Mouse (Mus musculus) limb, embryonic 10.5 days (tissue): Measurements from ENCODE around the gene Snrpf. TPM values are rescaled to one million over a fixed set of nuclear protein-coding genes. Genes with fewer than 3 reads are reported as not detected.
A peak's percentile ranks its signal among the peaks of the same experiment; 100 is the strongest.

Experiments
- DNase-seq: peaks from one replicate; pipeline ENCODE4 v3.0.0-alpha.2; 2017; ENCODE audit warnings: low spot score
- H3K27ac ChIP-seq: fragments of 300-500 bp; sonication (generic); 2 replicates; pipeline ENCODE4 v1.5.1; 2016; ENCODE audit warnings: mild to moderate bottlenecking
- H3K27me3 ChIP-seq: fragments of 300-500 bp; sonication (generic); 2 replicates; pipeline ENCODE4 v1.6.1; 2016; ENCODE audit warnings: low read depth, mild to moderate bottlenecking; ENCODE audit not compliant: poor library complexity, severe bottlenecking
- H3K36me3 ChIP-seq: fragments of 300-500 bp; sonication (generic); 2 replicates; pipeline ENCODE4 v1.6.1; 2016; ENCODE audit warnings: mild to moderate bottlenecking, moderate library complexity
- H3K4me1 ChIP-seq: fragments of 300-500 bp; sonication (generic); 2 replicates; pipeline ENCODE4 v1.6.1; 2016
- H3K4me3 ChIP-seq: fragments of 300-500 bp; sonication (generic); 2 replicates; pipeline ENCODE4 v1.5.1; 2016; ENCODE audit warnings: mild to moderate bottlenecking, moderate library complexity
- H3K9me3 ChIP-seq: fragments of 300-500 bp; sonication (generic); replicated peaks from 2 replicates; pipeline ENCODE4 v1.6.1; 2016; ENCODE audit warnings: mild to moderate bottlenecking
- WGBS: fragments of 180-500 bp; shearing (Covaris S2); methylation state at CpG from one replicate; pipeline ENCODE4 v1.1.7; 2016; 5-methylcytosine and 5-hydroxymethylcytosine counted together
- polyA plus RNA-seq: library from polyadenylated mRNA; unstranded; fragments of >200 nt; fragmentation: Nextera tagmentation; extraction: Ambion mirVana; gene quantifications from 2 replicates; pipeline ENCODE4 v1.2.1, GENCODE M21; 2016

Snrpf gene
- polyA plus RNA-seq, 1 experiment from 2014 or later = 192 TPM

DNA sequence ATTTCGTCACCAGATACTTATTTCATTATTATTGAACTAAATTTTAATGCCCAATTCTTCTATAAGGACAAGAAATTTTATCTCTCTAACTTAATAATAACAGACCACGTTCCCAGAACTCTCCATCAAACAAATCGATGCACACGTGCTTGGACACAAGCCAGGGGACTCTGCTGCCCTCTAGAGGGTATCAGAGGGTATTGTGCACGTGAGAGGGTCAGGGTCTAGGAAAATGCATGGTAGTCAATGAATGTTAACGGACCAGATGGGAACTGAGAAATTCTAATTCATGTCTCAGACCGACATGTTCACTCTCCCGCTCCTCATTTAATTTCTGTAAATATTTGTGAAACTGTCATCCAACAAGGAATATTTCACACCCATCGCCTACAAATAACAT lies 18.5 kb upstream of the Snrpf start:
- H3K27me3 ChIP-seq = no peaks in the 10 kb centered on the region

DNA sequence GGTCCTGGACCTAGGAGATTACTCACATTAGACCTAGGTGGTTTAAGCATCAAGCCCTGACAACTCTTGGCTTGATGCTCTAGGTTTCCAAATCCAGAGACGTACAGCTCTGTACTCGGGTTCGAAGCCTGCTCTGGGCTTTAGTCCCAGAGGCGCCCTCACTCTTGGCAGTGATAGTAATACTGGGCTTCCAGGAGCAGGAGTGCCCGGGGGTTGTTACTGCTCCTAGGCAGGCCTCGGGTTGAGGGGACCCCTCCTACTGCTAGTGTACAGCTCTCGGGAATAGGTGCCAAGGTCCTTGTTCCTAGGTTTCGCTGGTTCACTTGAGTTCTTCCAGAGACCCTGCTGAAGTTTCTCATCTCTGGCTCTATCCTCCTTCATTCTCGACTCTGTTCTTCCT lies 16.8 kb upstream of the Snrpf start:
- Histone ChIP-seq H3K27me3 (no peaks in the 10 kb centered on the region), H3K36me3 (no peaks in the 10 kb centered on the region), H3K9me3 (no peaks in the 10 kb centered on the region), H3K4me1 (no peaks in the 10 kb centered on the region), H3K4me3 (no peak overlapping the region), H3K27ac (no peak overlapping the region)
- WGBS = 92% methylated on average over 9 of the region's 9 CpGs
- DNase-seq = no peak

More for the DNA sequence above, 18.5 kb upstream of the Snrpf start:
- no peak overlapping the region for H3K4me3 ChIP-seq
- WGBS = 67% methylated on average over 9 of the region's 9 CpGs
- DNase-seq = no peak
- no peaks in the 10 kb centered on the region for H3K36me3 ChIP-seq
- H3K4me1 ChIP-seq = no peaks in the 10 kb centered on the region
- no peak overlapping the region for H3K27ac ChIP-seq
- H3K9me3 ChIP-seq = no peaks in the 10 kb centered on the region

DNA sequence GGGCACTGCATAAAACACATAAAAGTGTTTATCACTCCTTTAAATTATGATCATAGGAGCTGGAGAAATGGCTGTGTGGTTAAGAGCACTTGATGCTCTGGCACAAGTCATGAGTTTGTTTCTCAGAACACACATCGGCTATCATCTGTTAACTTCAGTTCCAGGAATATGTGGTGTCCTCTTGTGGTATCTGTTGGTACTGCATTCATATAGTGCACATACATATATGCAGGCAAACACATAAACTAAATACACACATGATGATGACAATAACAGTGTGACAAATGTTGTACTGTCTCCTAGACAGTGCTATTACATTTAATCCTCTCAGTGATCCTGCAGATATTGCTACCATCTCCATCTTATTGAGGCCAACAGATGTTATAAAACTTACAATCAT lies 13.8 kb upstream of the Snrpf start:
- H3K27ac ChIP-seq = no peak overlapping the region
- 98% methylated on average over 1 of the region's 1 CpGs for WGBS
- no peaks in the 10 kb centered on the region for H3K27me3 ChIP-seq
- no peak overlapping the region for H3K4me3 ChIP-seq
- H3K4me1 ChIP-seq = no peaks in the 10 kb centered on the region
- H3K9me3 ChIP-seq = no peaks in the 10 kb centered on the region
- no peak for DNase-seq
- H3K36me3 ChIP-seq = no peaks in the 10 kb centered on the region

- DNase-seq = no peak
- 89% methylated on average over 5 of the region's 5 CpGs for WGBS
- Histone ChIP-seq H3K4me1 (no peaks in the 10 kb centered on the region), H3K27ac (no peak overlapping the region), H3K27me3 (no peaks in the 10 kb centered on the region), H3K4me3 (no peak overlapping the region), H3K9me3 (no peaks in the 10 kb centered on the region), H3K36me3 (no peaks in the 10 kb centered on the region)
Measured at GRCm38 (mm10) chr10:93602309-93602708, 12.8 kb upstream of the Snrpf start.

- H3K27me3 ChIP-seq = peaks cover 7% of the 10 kb centered on the region; the same call in 1 of the 2 replicates
- DNase-seq = no peak
- no peaks in the 10 kb centered on the region for H3K36me3 ChIP-seq
- peaks cover 4% of the 10 kb centered on the region; the same call in 1 of the 2 replicates for H3K4me1 ChIP-seq
- no peak overlapping the region for H3K27ac ChIP-seq
- H3K4me3 ChIP-seq = no peak overlapping the region
- WGBS = 67% methylated on average over 3 of the region's 3 CpGs
- H3K9me3 ChIP-seq = no peaks in the 10 kb centered on the region
Measured at GRCm38 (mm10) chr10:93596641-93597040, 7.1 kb upstream of the Snrpf start.

DNA sequence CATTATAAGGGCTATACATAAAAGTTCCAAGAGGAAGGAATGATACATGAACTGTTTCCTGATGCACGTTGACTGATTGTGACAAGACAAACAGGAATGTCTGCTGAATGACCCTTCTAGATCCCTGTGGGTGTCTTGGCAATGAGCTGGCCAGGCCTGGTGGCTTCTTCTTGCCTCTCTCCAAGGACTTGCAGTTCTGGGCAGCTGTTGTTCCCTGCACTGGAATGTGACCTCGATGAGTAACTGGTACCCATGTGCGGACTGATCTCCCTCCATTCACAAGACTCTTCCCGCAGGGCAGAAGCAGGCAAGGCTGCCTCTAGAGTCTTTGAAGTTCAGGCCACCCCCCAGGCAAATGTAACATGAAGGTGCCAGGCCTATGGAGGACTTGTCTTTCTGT lies 6.3 kb upstream of the Snrpf start:
- no peak overlapping the region for H3K27ac ChIP-seq
- H3K9me3 ChIP-seq = no peaks in the 10 kb centered on the region
- H3K36me3 ChIP-seq = no peaks in the 10 kb centered on the region
- no peak overlapping the region for H3K4me3 ChIP-seq
- 58% methylated on average over 4 of the region's 4 CpGs for WGBS
- DNase-seq = no peak
- peaks cover 7% of the 10 kb centered on the region; the same call in 1 of the 2 replicates for H3K27me3 ChIP-seq
- peaks cover 4% of the 10 kb centered on the region; the same call in 1 of the 2 replicates for H3K4me1 ChIP-seq

DNA sequence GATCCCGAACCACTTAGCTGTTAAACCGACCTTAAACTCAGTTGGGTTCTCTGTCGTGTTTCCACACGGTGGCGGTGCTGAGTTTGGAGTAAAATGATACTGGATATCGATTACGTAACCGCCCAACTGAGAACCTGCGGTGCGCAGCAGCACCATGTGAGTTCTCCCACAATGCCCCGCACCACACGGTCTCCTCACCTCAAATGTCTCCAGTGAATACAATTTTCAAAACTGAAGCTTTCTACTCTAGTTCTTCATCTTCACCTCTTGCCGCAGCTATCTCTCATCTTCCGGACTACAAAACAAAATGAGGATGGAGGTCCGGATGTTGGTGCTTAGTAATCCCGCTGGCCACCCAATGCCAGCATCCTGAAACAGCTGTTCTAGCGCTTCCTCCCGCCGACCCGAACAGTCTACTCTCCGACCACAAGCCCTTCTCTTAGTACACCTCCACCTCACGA lies 4.5 kb upstream of the Snrpf start:
- H3K9me3 ChIP-seq = no peaks in the 10 kb centered on the region
- H3K36me3 ChIP-seq = no peaks in the 10 kb centered on the region
- peak; percentile 87 for DNase-seq
- H3K4me1 ChIP-seq = peaks cover 8% of the 10 kb centered on the region
- 3% methylated on average over 22 of the region's 22 CpGs for WGBS
- H3K27me3 ChIP-seq = peaks cover 7% of the 10 kb centered on the region; the same call in 1 of the 2 replicates
- peak overlapping the region; percentile 78 for H3K27ac ChIP-seq
- peak overlapping the region; percentile 57 for H3K4me3 ChIP-seq

GRCm38 (mm10) chr10:93592456-93592855 lies 3.0 kb upstream of the Snrpf start:
- no peak for DNase-seq
- no peak overlapping the region for H3K27ac ChIP-seq
- no peak overlapping the region for H3K4me3 ChIP-seq
- 60% methylated on average over 12 of the region's 12 CpGs for WGBS
- no peaks in the 10 kb centered on the region for H3K9me3 ChIP-seq
- H3K36me3 ChIP-seq = peaks cover 6% of the 10 kb centered on the region
- H3K4me1 ChIP-seq = peaks cover 18% of the 10 kb centered on the region
- H3K27me3 ChIP-seq = peaks cover 7% of the 10 kb centered on the region; the same call in 1 of the 2 replicates

DNA sequence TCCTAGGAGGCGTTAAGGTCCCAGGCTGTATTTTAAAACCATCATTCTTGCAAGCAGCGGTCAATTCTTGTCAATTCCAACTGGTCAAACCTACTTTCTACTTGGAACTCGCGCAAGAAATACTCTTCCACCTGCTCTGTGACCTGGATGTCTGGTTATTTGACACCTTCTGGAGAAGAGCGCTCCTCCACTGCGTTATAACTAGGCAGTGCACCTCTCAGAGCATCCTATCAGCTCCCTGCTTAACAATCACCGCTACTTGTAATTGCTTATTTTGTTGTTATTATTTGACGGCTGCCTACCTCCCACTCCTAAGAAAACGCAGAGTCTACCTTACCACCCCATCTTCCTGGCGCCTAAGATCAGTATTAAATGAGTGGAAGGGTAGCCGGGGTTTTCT lies 710 bp downstream of the Snrpf start:
- Histone ChIP-seq H3K9me3 (no peaks in the 10 kb centered on the region), H3K36me3 (peaks cover 40% of the 10 kb centered on the region), H3K27me3 (no peaks in the 10 kb centered on the region), H3K4me3 (peak overlapping the region; percentile 86), H3K27ac (peak overlapping the region; percentile 94), H3K4me1 (peaks cover 14% of the 10 kb centered on the region)
- WGBS = 3% methylated on average over 11 of the region's 11 CpGs
- DNase-seq = no peak

GRCm38 (mm10) chr10:93577271-93577886 lies 12.1 kb downstream of the Snrpf start:
- Histone ChIP-seq H3K4me3 (no peak overlapping the region), H3K36me3 (peaks cover 36% of the 10 kb centered on the region), H3K27ac (no peak overlapping the region), H3K27me3 (no peaks in the 10 kb centered on the region), H3K9me3 (no peaks in the 10 kb centered on the region), H3K4me1 (no peaks in the 10 kb centered on the region)
- DNase-seq = peak; percentile 74
- WGBS = 73% methylated on average over 13 of the region's 13 CpGs

DNA sequence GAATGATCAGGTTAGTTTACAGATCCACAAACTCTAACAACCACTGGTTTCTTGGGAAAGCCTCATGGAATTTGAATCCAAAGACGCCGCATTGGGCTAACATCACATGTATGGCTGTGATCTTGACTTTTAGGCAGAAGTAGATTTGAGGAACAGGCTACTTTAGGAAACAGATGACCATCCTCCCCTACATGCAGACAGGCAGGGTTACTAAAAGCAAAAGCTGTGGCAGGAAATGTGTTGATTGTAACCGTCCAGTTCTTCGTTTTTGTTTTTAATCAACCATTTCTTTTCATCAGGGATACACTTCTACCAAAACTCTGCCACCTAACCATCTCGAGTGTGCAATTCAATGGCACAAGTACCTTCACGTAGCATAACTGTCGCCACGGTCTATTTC lies 13.5 kb downstream of the Snrpf start:
- H3K4me1 ChIP-seq = no peaks in the 10 kb centered on the region
- H3K27ac ChIP-seq = no peak overlapping the region
- WGBS = 96% methylated on average over 8 of the region's 8 CpGs
- H3K27me3 ChIP-seq = no peaks in the 10 kb centered on the region
- H3K36me3 ChIP-seq = peaks cover 22% of the 10 kb centered on the region
- H3K9me3 ChIP-seq = no peaks in the 10 kb centered on the region
- H3K4me3 ChIP-seq = no peak overlapping the region
- DNase-seq = no peak

DNA sequence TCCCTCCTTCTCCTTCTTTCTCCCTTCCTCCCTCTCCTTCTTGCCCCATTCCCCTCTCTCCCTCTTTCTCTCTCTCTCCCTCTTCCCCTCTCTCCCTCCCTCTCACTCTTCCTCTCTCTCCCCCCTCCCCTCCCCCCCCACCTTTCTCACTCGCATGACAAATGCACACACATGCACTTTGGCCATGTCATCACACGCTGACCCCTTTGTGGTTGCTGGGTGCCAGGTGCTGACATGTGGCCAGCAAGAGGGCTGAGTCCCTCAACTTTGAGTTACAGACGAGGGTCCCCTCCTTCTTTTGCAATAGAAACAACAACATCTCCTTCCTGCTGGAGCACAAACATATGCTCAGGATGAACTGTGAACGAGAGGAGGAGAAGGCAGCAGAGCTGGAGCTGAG lies 14.5 kb downstream of the Snrpf start:
- DNase-seq = no peak
- 62% methylated on average over 4 of the region's 4 CpGs for WGBS
- Histone ChIP-seq H3K4me3 (no peak overlapping the region), H3K36me3 (peaks cover 13% of the 10 kb centered on the region), H3K9me3 (no peaks in the 10 kb centered on the region), H3K27me3 (no peaks in the 10 kb centered on the region), H3K27ac (no peak overlapping the region), H3K4me1 (no peaks in the 10 kb centered on the region)

- Histone ChIP-seq H3K36me3 (no peaks in the 10 kb centered on the region), H3K4me1 (no peaks in the 10 kb centered on the region), H3K27me3 (no peaks in the 10 kb centered on the region), H3K9me3 (no peaks in the 10 kb centered on the region), H3K27ac (no peak overlapping the region), H3K4me3 (no peak overlapping the region)
- DNase-seq = no peak
- WGBS = 46% methylated on average over 2 of the region's 2 CpGs
Measured at GRCm38 (mm10) chr10:93572209-93572608, 17.3 kb downstream of the Snrpf start.

GRCm38 (mm10) chr10:93568671-93569070 lies 20.8 kb downstream of the Snrpf start:
- Histone ChIP-seq H3K27ac (no peak overlapping the region), H3K4me1 (no peaks in the 10 kb centered on the region), H3K4me3 (no peak overlapping the region), H3K36me3 (no peaks in the 10 kb centered on the region), H3K9me3 (no peaks in the 10 kb centered on the region), H3K27me3 (no peaks in the 10 kb centered on the region)
- no peak for DNase-seq
- 87% methylated on average over 6 of the region's 6 CpGs for WGBS
